ENCODE assay signal across 9 mouse cellular contexts in genomic region chr11:120629911-120630310, GRCm38 (mm10). TPM values are rescaled to one million over a fixed set of nuclear protein-coding genes. Genes with fewer than 3 reads are reported as not detected.
DNase-seq lines count a peak whose midpoint lies in the region; ATAC-seq lines count a peak whose summit lies in the region.
"Had no signal": no experiment of that assay in that cellular context is flagged by ENCODE, and none has a peak within 500 bp of the region (broad histone marks: within the 10 kb centered on the region; RNA-seq: fewer than 3 reads in every experiment).

No protein-coding gene starts in this region.

- peak overlapping the region; percentile 83 for H3K27ac ChIP-seq in heart, embryonic 11.5 days (ENCODE audit: low read depth, low read length)
- peak overlapping the region; percentile 92 for H3K27ac ChIP-seq in kidney, embryonic 15.5 days

- H3K4me2 ChIP-seq in heart, embryonic 11.5 days: peak overlapping the region; percentile 91
- peak overlapping the region; percentile 90 for H3K4me2 ChIP-seq in kidney, embryonic 15.5 days

- no peaks in the 10 kb centered on the region for H3K27me3 ChIP-seq in heart, embryonic 11.5 days (ENCODE audit: control insufficient read depth, insufficient read depth, low read length)
- no peaks in the 10 kb centered on the region for H3K27me3 ChIP-seq in kidney, embryonic 15.5 days

- H3K9ac ChIP-seq in heart, embryonic 11.5 days (ENCODE audit: low read depth, low read length): peak overlapping the region; percentile 69
- H3K9ac ChIP-seq in kidney, embryonic 15.5 days: peak overlapping the region; percentile 27

- peaks cover 45% of the 10 kb centered on the region for H3K4me1 ChIP-seq in heart, embryonic 11.5 days (ENCODE audit: control insufficient read depth, insufficient read depth, low read length)
- H3K4me1 ChIP-seq in kidney, embryonic 15.5 days: peaks cover 53% of the 10 kb centered on the region

- ATAC-seq in heart, embryonic 11.5 days (replicated peaks; ENCODE audit: insufficient number of reproducible peaks, low FRiP score, low TSS enrichment): peak; percentile 42
- no peak for ATAC-seq in kidney, embryonic 15.5 days (replicated peaks; ENCODE audit: low FRiP score)

- H3K36me3 ChIP-seq in heart, embryonic 11.5 days (ENCODE audit: control insufficient read depth, insufficient read depth, low read length): peaks cover 9% of the 10 kb centered on the region; the same call in 1 of the 2 replicates
- H3K36me3 ChIP-seq in kidney, embryonic 15.5 days: peaks cover 31% of the 10 kb centered on the region

- H3K9me3 ChIP-seq in heart, embryonic 11.5 days (replicated peaks; ENCODE audit: control insufficient read depth, low read length): no peaks in the 10 kb centered on the region
- H3K9me3 ChIP-seq in kidney, embryonic 15.5 days (replicated peaks): no peaks in the 10 kb centered on the region

- H3K4me3 ChIP-seq in heart, embryonic 11.5 days (ENCODE audit: low read depth, low read length): peak overlapping the region; percentile 92
- H3K4me3 ChIP-seq in kidney, embryonic 15.5 days (replicated peaks): peak overlapping the region; percentile 14; the same call in 1 of the 2 replicates

- peak; percentile 9 for DNase-seq in layer of hippocampus, adult 11-12 months (ENCODE audit: low spot score)
- DNase-seq in layer of hippocampus, adult 9-11 months: no peak
- DNase-seq in c-Kit-positive CD71-positive TER-119-positive erythroid progenitor cells, embryonic 14.5 days (ENCODE audit: low spot score): peak; percentile 85
- DNase-seq in lung, postnatal 4 days: peak; percentile 53 to 54
- DNase-seq in frontal cortex, postnatal 25 days (ENCODE audit: low spot score in 2 of 2): no peak
- no peak for DNase-seq in layer of hippocampus, adult 8-10 months (ENCODE audit: low spot score in 2 of 2)

- 4% methylated on average over 7 of the region's 7 CpGs for WGBS in heart, embryonic 11.5 days (ENCODE audit: insufficient replicate concordance)
- 19% methylated on average over 7 of the region's 7 CpGs for WGBS in kidney, embryonic 15.5 days

RNA-seq across cellular contexts. Expression of gene Mafg, which starts 3.5 kb away (rescaled TPM):
- polyA plus RNA-seq in heart, embryonic 11.5 days (2014; fragmentation: Nextera tagmentation; extraction: Ambion mirVana): 19.4 and 20.2 TPM in 2 replicates
- 32.2 and 35.9 TPM in 2 replicates for polyA plus RNA-seq in kidney, embryonic 15.5 days (2015; fragmentation: Nextera tagmentation; extraction: Ambion mirVana)
- 10 to 100 TPM; 70.7 to 89.1 (median 77.4) TPM for total RNA-seq in layer of hippocampus, adult 8-10 months (2022)

RNA-seq across cellular contexts. Expression of gene Sirt7, which starts 4.9 kb away (rescaled TPM):
- polyA plus RNA-seq in heart, embryonic 11.5 days (2014; fragmentation: Nextera tagmentation; extraction: Ambion mirVana): 18.8 and 22.5 TPM in 2 replicates
- 32.7 and 33.9 TPM in 2 replicates for polyA plus RNA-seq in kidney, embryonic 15.5 days (2015; fragmentation: Nextera tagmentation; extraction: Ambion mirVana)
- total RNA-seq in layer of hippocampus, adult 8-10 months (2022): 10 to 100 TPM; 43.5 to 49.9 (median 45.4) TPM

RNA-seq across cellular contexts. Expression of gene Pcyt2, which starts 12.2 kb away (rescaled TPM):
- 79.2 and 79.9 TPM in 2 replicates for polyA plus RNA-seq in heart, embryonic 11.5 days (2014; fragmentation: Nextera tagmentation; extraction: Ambion mirVana)
- polyA plus RNA-seq in kidney, embryonic 15.5 days (2015; fragmentation: Nextera tagmentation; extraction: Ambion mirVana): 118 and 140 TPM in 2 replicates
- 100 to 1,000 TPM; 142 to 164 (median 149) TPM for total RNA-seq in layer of hippocampus, adult 8-10 months (2022)

RNA-seq across cellular contexts. Expression of gene Pycr1, which starts 13.7 kb away (rescaled TPM):
- polyA plus RNA-seq in heart, embryonic 11.5 days (2014; fragmentation: Nextera tagmentation; extraction: Ambion mirVana): 22.8 and 24.9 TPM in 2 replicates
- polyA plus RNA-seq in kidney, embryonic 15.5 days (2015; fragmentation: Nextera tagmentation; extraction: Ambion mirVana): 25.4 and 29.3 TPM in 2 replicates
- total RNA-seq in layer of hippocampus, adult 8-10 months (2022): 1 to 10 TPM; 1.1 to 1.6 (median 1.3) TPM
- total RNA-seq: neutrophil, adult 5-6 weeks had no signal

RNA-seq across cellular contexts. Expression of gene Myadml2, which starts 18.0 kb away (rescaled TPM):
- 8.1 and 12.3 TPM in 2 replicates for polyA plus RNA-seq in heart, embryonic 11.5 days (2014; fragmentation: Nextera tagmentation; extraction: Ambion mirVana)
- 0.28 and 0.29 TPM in 2 replicates for polyA plus RNA-seq in kidney, embryonic 15.5 days (2015; fragmentation: Nextera tagmentation; extraction: Ambion mirVana)
- 1 to 10 TPM; 3.6 to 8.2 (median 6.0) TPM for total RNA-seq in layer of hippocampus, adult 8-10 months (2022)
- total RNA-seq: neutrophil, adult 5-6 weeks had no signal

Comparison
In these comparisons a context has a peak if more than half of its experiments do, and no peak if none do; other contexts are left out.
1. DNase-seq: peak in layer of hippocampus, adult 11-12 months (single experiment), c-Kit-positive CD71-positive TER-119-positive erythroid progenitor cells, embryonic 14.5 days (single experiment) and lung, postnatal 4 days (2 of 2); none in layer of hippocampus, adult 9-11 months (single experiment), frontal cortex, postnatal 25 days (0 of 2) and layer of hippocampus, adult 8-10 months (0 of 2).